Mouse (Mus musculus): ENCODE measurements around the gene Insr.

DNA sequence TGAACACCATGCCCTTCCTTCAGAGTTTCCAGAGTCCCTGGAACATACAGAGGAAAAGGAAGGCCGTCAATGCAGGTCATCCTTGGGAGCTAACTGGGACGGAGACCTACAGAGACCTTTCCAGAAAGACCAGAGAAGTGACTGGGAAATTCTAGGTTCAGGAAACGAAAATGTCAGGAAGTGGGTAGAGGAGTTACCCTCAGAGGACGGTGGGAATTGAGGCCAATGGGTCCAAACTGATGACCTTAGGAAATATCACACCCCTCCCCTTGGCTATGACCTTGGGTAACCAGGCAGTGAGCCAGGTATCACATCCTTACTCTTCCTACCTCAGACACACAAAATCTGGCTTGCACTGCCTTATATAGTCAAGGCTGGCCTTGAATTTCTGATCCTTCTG lies 32.1 kb upstream of the Insr start:
- TF ChIP-seq GATA1 (IDR thresholded peaks at IDR 0.05; ENCODE audit: low read length) (no peak), TAL1 (IDR thresholded peaks at IDR 0.05; ENCODE audit: low read length) (no peak)

All from erythroblast, embryonic 14.5 days (primary cell).